Mouse (Mus musculus) neural tube, embryonic 15.5 days (tissue): ENCODE data around the gene Gm20388. TPM values are rescaled to one million over a fixed set of nuclear protein-coding genes. Genes with fewer than 3 reads are reported as not detected.
A peak's percentile ranks its signal among the peaks of the same experiment; 100 is the strongest.

Experiments used
- ATAC-seq: fragments of 200-750 bp; cut with Nextera tagmentation; 2 replicates; pipeline ENCODE4 v1.8.0; 2017; ENCODE audit warnings: mild to moderate bottlenecking, moderate TSS enrichment, moderate library complexity; ENCODE audit not compliant: low FRiP score
- H3K27ac ChIP-seq: fragments of 300-500 bp; sonication (generic); replicated peaks from 2 replicates; pipeline ENCODE4 v1.5.1; 2015; ENCODE audit warnings: mild to moderate bottlenecking, inconsistent platforms
- H3K27me3 ChIP-seq: fragments of 300-500 bp; sonication (generic); replicated peaks from 2 replicates; pipeline ENCODE4 v1.6.1; 2015; ENCODE audit warnings: inconsistent platforms
- H3K36me3 ChIP-seq: fragments of 300-500 bp; sonication (generic); 2 replicates; pipeline ENCODE4 v1.6.1; 2015; ENCODE audit warnings: inconsistent platforms
- H3K4me1 ChIP-seq: fragments of 300-500 bp; sonication (generic); 2 replicates; pipeline ENCODE4 v1.6.1; 2015; ENCODE audit warnings: inconsistent platforms
- H3K4me2 ChIP-seq: fragments of 300-500 bp; sonication (generic); 2 replicates; pipeline ENCODE4 v1.6.1; 2015; ENCODE audit warnings: inconsistent platforms, mild to moderate bottlenecking, moderate library complexity
- H3K4me3 ChIP-seq: fragments of 300-500 bp; sonication (generic); replicated peaks from 2 replicates; pipeline ENCODE4 v1.5.1; 2015; ENCODE audit warnings: mild to moderate bottlenecking, inconsistent platforms
- H3K9ac ChIP-seq: fragments of 300-500 bp; sonication (generic); replicated peaks from 2 replicates; pipeline ENCODE4 v1.6.1; 2015; ENCODE audit warnings: mild to moderate bottlenecking, inconsistent platforms
- H3K9me3 ChIP-seq: fragments of 300-500 bp; sonication (generic); replicated peaks from 2 replicates; pipeline ENCODE4 v1.6.1; 2016; ENCODE audit warnings: inconsistent platforms
- WGBS: fragments of 180-500 bp; shearing (Covaris S2); methylation state at CpG from one replicate; pipeline ENCODE4 v1.1.7; 2015; ENCODE audit warnings: mixed read lengths; 5-methylcytosine and 5-hydroxymethylcytosine counted together
- polyA plus RNA-seq: library from polyadenylated mRNA; unstranded; fragments of >200 nt; fragmentation: Nextera tagmentation; extraction: Ambion mirVana; gene quantifications from 2 replicates; pipeline ENCODE4 v1.2.1, GENCODE M21; 2015

The Gm20388 gene
- polyA plus RNA-seq, 1 experiment from 2014 or later, result not detected

DNA sequence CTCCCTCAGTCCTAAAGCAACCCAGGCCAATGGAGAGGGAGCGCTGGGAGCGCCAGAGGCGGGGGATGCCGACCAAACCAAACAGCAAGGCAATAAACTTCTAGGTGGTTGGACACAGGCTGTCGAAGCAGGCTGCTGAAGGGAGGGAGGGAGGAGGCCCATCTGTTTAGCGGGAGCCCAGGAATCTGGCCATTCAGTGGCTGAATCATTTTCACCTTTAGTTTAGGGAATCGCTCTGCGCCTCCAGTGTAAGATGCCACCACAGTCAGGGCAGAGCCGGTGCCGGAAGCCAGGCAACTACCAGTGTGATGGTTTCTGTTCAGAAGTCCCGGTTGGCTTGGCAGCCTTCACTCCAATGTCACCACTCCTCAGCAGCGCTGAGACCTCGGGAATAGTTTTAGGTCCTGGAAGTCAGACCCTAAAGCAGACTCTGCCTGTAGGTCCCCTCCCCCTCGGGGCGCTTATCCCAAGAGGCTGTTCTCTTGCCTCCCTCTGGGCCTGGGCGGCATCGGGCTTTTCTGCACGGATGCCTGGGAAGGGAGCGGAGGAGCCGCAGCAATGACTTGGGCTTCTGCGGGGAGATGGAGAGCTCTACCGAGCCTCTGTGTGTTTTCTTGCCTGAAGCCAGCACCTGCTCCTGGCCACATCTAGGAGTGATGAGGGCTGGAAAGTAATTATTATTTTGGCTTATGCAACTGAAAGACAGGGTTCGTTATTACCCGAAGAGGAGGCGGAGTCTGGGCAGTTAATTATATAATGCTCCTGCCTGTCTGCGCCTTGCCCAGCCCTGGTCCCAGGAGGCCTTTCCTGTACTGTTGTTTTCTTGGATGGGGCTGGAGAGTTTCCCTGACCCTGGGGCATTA lies 1821.1 kb downstream of the Gm20388 start:
- ATAC-seq, result no peak
- Histone ChIP-seq H3K36me3 (no peaks in the 10 kb centered on the region), H3K9ac (peak overlapping the region; percentile 80), H3K27me3 (peaks cover 25% of the 10 kb centered on the region), H3K4me3 (peak overlapping the region; percentile 73), H3K4me1 (peaks cover 34% of the 10 kb centered on the region), H3K9me3 (no peaks in the 10 kb centered on the region), H3K27ac (peak overlapping the region; percentile 71), H3K4me2 (peak overlapping the region; percentile 85)
- WGBS, result 3% methylated on average over 26 of the region's 26 CpGs

GRCm38 (mm10) chr8:121732334-121732665 lies 1821.7 kb downstream of the Gm20388 start:
- Histone ChIP-seq H3K9ac (peak overlapping the region; percentile 80), H3K27me3 (peaks cover 26% of the 10 kb centered on the region), H3K4me2 (peak overlapping the region; percentile 85), H3K4me1 (peaks cover 34% of the 10 kb centered on the region), H3K4me3 (peak overlapping the region; percentile 73), H3K36me3 (no peaks in the 10 kb centered on the region), H3K9me3 (no peaks in the 10 kb centered on the region), H3K27ac (peak overlapping the region; percentile 71; the same call in 1 of the 2 replicates)
- no peak for ATAC-seq
- WGBS, result 42% methylated on average over 4 of the region's 4 CpGs

DNA sequence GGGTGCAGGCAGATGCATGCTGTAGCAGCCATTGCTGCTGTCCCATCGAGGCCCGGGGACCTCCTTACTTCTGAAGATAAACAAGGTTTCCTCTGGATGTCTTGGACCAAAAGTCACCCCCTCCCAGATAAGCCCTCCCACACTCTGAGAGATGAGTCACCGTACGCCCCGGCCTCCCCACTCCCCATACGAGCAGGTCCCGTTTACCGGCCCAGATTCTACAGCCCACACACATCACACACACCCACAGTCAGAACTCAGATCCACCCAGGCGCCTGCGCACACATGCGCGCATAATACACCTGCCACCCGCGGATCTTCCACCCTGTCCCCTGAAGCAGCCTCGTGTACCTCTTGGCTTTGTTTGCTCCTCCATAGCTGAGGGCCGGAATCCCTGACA lies 1823.6 kb downstream of the Gm20388 start:
- Histone ChIP-seq H3K9ac (no peak overlapping the region), H3K4me1 (peaks cover 31% of the 10 kb centered on the region), H3K4me3 (no peak overlapping the region), H3K9me3 (no peaks in the 10 kb centered on the region), H3K36me3 (peaks cover 5% of the 10 kb centered on the region; the same call in 1 of the 2 replicates), H3K4me2 (no peak overlapping the region), H3K27ac (no peak overlapping the region), H3K27me3 (peaks cover 13% of the 10 kb centered on the region; the same call in 1 of the 2 replicates)
- no peak for ATAC-seq
- 94% methylated on average over 16 of the region's 16 CpGs for WGBS

DNA sequence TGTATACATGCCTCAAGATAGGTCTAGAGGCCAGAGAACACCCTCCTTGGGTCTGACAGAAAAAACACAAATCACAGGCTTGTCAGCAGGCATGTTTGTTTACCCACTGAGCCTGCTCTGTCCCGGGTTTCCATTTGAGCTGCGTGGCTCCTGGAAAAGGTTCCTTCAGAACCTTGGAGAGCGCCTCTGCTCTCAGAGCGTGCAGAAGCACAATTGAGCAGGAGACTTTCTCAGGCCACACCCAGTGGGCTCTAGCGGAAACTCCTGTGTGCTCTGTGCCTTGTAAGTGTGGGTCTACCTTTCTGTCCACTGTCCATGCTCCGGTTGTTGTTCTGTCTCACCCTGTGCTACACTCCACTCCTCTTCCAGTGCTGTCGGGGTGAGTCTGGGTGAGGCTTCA lies 1825.6 kb downstream of the Gm20388 start:
- H3K27me3 ChIP-seq, result peaks cover 7% of the 10 kb centered on the region; the same call in 1 of the 2 replicates
- H3K27ac ChIP-seq, result no peak overlapping the region
- peaks cover 24% of the 10 kb centered on the region for H3K4me1 ChIP-seq
- peaks cover 5% of the 10 kb centered on the region; the same call in 1 of the 2 replicates for H3K36me3 ChIP-seq
- no peak overlapping the region for H3K4me3 ChIP-seq
- no peaks in the 10 kb centered on the region for H3K9me3 ChIP-seq
- 17% methylated on average over 7 of the region's 7 CpGs for WGBS
- no peak overlapping the region for H3K4me2 ChIP-seq
- no peak overlapping the region for H3K9ac ChIP-seq
- no peak for ATAC-seq

GRCm38 (mm10) chr8:121740721-121741120 lies 1830.1 kb downstream of the Gm20388 start:
- Histone ChIP-seq H3K4me2 (no peak overlapping the region), H3K27me3 (peaks cover 4% of the 10 kb centered on the region; the same call in 1 of the 2 replicates), H3K9me3 (no peaks in the 10 kb centered on the region), H3K27ac (no peak overlapping the region), H3K36me3 (peaks cover 5% of the 10 kb centered on the region; the same call in 1 of the 2 replicates), H3K4me3 (no peak overlapping the region), H3K9ac (no peak overlapping the region), H3K4me1 (no peaks in the 10 kb centered on the region)
- 88% methylated on average over 10 of the region's 10 CpGs for WGBS
- ATAC-seq, result no peak

- Histone ChIP-seq H3K4me1 (no peaks in the 10 kb centered on the region), H3K4me2 (no peak overlapping the region), H3K9ac (no peak overlapping the region), H3K27ac (no peak overlapping the region), H3K27me3 (0 out of 2 replicates have a peak, but pooled peaks cover 4% of the 10 kb centered on the region), H3K36me3 (peaks cover 13% of the 10 kb centered on the region; the same call in 1 of the 2 replicates), H3K9me3 (no peaks in the 10 kb centered on the region; the same call in 1 of the 2 replicates), H3K4me3 (no peak overlapping the region)
- ATAC-seq, result no peak
- WGBS, result 87% methylated on average over 9 of the region's 9 CpGs
Measured at GRCm38 (mm10) chr8:121749501-121749900, 1838.9 kb downstream of the Gm20388 start.

DNA sequence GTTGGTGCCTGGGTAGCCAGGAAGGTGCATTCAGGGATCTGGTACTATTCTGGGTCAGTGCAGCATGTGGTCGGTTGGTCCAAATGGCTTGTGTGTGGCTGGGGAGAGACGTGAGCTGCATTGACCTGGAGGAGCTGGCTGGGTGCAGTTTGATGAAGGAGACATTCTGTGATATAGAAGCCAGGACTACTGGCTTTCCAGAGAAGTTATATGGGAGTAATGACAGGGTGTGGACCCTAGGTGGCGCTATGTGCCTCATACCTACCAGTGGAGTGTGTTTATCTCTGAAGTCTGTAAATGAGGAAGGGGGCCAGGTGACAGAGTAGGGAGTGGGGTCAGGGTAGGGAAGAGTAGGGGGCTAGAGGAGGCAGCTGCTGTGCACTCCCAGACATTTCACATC lies 1839.9 kb downstream of the Gm20388 start:
- H3K36me3 ChIP-seq, result peaks cover 13% of the 10 kb centered on the region; the same call in 1 of the 2 replicates
- ATAC-seq, result no peak
- 44% methylated on average over 3 of the region's 3 CpGs for WGBS

DNA sequence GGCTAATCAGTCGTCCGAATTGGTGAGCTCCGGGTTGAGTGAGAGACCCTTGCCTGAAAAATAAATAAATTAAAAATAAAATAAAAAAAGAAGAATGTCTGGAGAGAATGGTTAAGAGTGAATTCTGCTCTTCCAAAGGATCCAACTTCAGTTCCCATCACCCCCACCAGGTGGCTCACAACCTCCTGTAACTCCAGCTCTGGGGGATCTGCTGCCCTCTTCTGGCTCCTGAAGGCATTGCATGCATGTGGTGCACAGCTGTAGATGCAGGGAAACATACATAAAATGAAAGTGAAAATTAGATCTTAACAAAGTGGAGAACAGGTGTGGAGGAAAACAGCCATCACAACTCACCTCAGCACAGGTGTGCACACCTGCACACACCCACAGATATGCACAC lies 1840.8 kb downstream of the Gm20388 start:
- H3K4me3 ChIP-seq, result no peak overlapping the region
- 0 out of 2 replicates have a peak, but pooled peaks cover 4% of the 10 kb centered on the region for H3K27me3 ChIP-seq
- H3K4me2 ChIP-seq, result no peak overlapping the region
- ATAC-seq, result no peak
- H3K36me3 ChIP-seq, result peaks cover 13% of the 10 kb centered on the region; the same call in 1 of the 2 replicates
- WGBS, result 26% methylated on average over 3 of the region's 3 CpGs
- no peak overlapping the region for H3K9ac ChIP-seq
- H3K27ac ChIP-seq, result no peak overlapping the region
- no peaks in the 10 kb centered on the region; the same call in 1 of the 2 replicates for H3K9me3 ChIP-seq
- H3K4me1 ChIP-seq, result no peaks in the 10 kb centered on the region

More for the DNA sequence above, 1839.9 kb downstream of the Gm20388 start:
- no peak overlapping the region for H3K9ac ChIP-seq
- H3K4me1 ChIP-seq, result no peaks in the 10 kb centered on the region
- 0 out of 2 replicates have a peak, but pooled peaks cover 4% of the 10 kb centered on the region for H3K27me3 ChIP-seq
- H3K4me3 ChIP-seq, result no peak overlapping the region
- H3K27ac ChIP-seq, result no peak overlapping the region
- no peaks in the 10 kb centered on the region; the same call in 1 of the 2 replicates for H3K9me3 ChIP-seq
- no peak overlapping the region for H3K4me2 ChIP-seq

DNA sequence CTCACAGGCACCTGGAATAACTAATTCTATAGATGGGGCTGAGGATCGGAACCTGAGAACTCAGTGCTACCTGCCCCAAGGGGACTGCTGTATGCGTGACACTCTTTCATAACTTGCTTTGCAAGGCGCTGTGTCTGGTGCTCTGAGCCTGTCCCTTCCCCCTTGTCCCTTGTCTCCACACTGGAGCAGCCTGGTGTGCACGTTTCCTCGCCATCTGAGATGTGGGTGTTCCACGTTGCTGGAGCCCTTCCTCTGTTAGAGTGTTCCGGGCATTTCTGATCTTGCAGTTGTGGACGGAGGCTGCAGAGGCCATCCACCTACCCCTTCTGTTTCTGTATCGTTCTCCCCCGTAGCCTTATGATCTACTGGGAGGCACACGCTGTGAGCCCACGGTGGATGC lies 1847.8 kb downstream of the Gm20388 start:
- H3K4me3 ChIP-seq, result no peak overlapping the region
- H3K4me2 ChIP-seq, result no peak overlapping the region
- H3K9ac ChIP-seq, result no peak overlapping the region
- ATAC-seq, result no peak
- no peak overlapping the region for H3K27ac ChIP-seq
- peaks cover 9% of the 10 kb centered on the region for H3K4me1 ChIP-seq
- H3K36me3 ChIP-seq, result peaks cover 4% of the 10 kb centered on the region; the same call in 1 of the 2 replicates
- H3K9me3 ChIP-seq, result no peaks in the 10 kb centered on the region
- no peaks in the 10 kb centered on the region for H3K27me3 ChIP-seq
- 79% methylated on average over 12 of the region's 12 CpGs for WGBS

DNA sequence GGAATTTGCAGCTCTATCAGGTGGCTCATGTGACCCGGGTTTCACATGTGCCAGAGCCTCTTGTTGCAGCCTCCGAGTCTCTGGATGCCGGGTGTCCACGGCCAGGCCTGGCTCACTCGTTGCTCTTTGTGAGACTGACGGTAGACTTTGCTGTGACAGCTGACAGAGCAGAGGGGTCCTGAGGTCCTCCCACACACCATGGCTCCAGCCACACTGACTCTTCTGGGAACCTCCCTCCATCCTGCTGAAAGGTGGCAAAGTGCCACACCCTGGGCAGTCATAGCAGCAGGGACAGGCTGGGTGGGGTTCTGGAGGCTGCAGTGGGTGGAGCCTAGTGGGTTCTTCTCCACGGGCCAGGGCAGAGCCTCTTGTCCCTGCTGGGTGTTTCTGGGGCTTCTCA lies 1849.8 kb downstream of the Gm20388 start:
- WGBS, result 73% methylated on average over 7 of the region's 7 CpGs
- H3K27me3 ChIP-seq, result no peaks in the 10 kb centered on the region
- H3K9ac ChIP-seq, result no peak overlapping the region
- H3K4me2 ChIP-seq, result no peak overlapping the region
- no peaks in the 10 kb centered on the region for H3K9me3 ChIP-seq
- no peak overlapping the region for H3K4me3 ChIP-seq
- no peak overlapping the region for H3K27ac ChIP-seq
- ATAC-seq, result no peak
- H3K36me3 ChIP-seq, result no peaks in the 10 kb centered on the region
- H3K4me1 ChIP-seq, result peaks cover 12% of the 10 kb centered on the region

DNA sequence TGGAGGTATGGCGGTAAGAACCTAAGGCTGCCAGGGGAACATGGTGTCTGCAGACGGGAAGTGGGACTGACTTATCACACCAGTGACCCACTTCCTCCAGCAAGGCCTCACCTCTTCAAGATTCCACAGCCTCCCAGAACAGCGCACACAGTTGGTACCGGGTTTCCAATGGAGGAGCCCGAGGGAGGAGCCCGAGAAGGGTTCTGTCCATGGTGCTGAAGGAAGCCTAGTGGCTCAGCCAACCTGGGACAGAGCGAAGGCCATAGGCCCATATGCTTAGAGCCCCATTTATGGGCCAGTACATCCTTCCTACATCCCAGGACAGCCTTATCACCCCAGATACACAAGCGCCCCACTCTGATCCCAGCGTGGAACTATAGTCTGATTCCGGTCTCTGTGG lies 1850.8 kb downstream of the Gm20388 start:
- Histone ChIP-seq H3K4me2 (no peak overlapping the region), H3K27me3 (no peaks in the 10 kb centered on the region), H3K9me3 (no peaks in the 10 kb centered on the region), H3K4me3 (no peak overlapping the region), H3K4me1 (peaks cover 12% of the 10 kb centered on the region), H3K27ac (no peak overlapping the region), H3K9ac (no peak overlapping the region), H3K36me3 (no peaks in the 10 kb centered on the region)
- WGBS, result 38% methylated on average over 10 of the region's 10 CpGs
- ATAC-seq, result no peak
